Mouse (Mus musculus) heart, postnatal 0 days (tissue): ENCODE results near the gene Keg1.

Source experiments
- CTCF ChIP-seq: IDR thresholded peaks from 2 replicates; pipeline ENCODE4 v1.5.1; 2016; ENCODE audit warnings: antibody characterized with exemption, control low read depth, low read depth
- EP300 ChIP-seq: IDR thresholded peaks from 2 replicates; pipeline ENCODE4 v1.6.1; 2016; ENCODE audit warnings: antibody characterized with exemption, low read depth

GRCm38 (mm10) chr19:12708986-12709385 lies 13.4 kb downstream of the Keg1 start:
- no peak for TF ChIP-seq CTCF
- TF ChIP-seq EP300: no peak
